Mouse (Mus musculus) small intestine, adult 2 months (tissue): ENCODE measurements around the gene Sipa1l1.

Experiments
- CTCF ChIP-seq: fragments of 200-500 bp; IDR thresholded peaks from 2 replicates; pipeline ENCODE4 v1.5.1; 2012; ENCODE audit warnings: low read depth, mild to moderate bottlenecking, control low read depth, inconsistent platforms, low read length, moderate library complexity, mixed read lengths; ENCODE audit not compliant: insufficient replicate concordance, insufficient read length; ENCODE audit errors: extremely low read depth
- POLR2A ChIP-seq: fragments of 200-500 bp; IDR thresholded peaks from 2 replicates; pipeline ENCODE4 v1.6.1; 2012; ENCODE audit warnings: low read depth, mild to moderate bottlenecking, control low read depth, inconsistent platforms, low read length, moderate library complexity

DNA sequence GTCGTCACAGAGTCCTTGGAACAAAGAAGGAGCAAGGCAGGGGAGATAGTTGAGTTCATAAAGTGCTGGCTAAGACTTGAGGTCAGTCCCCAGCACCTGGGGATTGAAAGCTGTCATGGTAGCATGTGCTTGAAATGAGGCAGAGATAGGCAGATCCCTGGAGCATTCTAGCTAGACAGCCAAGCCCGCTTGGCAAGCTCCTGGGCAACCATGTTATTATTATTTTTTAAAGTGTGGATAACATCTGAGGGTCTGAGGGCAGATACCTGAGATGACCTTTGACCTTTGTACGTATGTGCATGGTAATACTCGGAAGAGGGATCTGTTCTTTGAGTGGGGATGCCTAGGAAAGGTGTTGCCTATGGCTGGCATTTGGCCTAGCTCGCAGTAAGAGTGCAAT lies 188.3 kb downstream of the Sipa1l1 start:
- no peak for TF ChIP-seq POLR2A
- no peak for TF ChIP-seq CTCF
